Mouse (Mus musculus) testis, adult 2 months (tissue): ENCODE data around the gene Crnkl1. TPM values are rescaled to one million over a fixed set of nuclear protein-coding genes. Genes with fewer than 3 reads are reported as not detected.

Experiments used
- H3K27ac ChIP-seq: fragments of 200-500 bp; 2 replicates; pipeline ENCODE4 v1.5.1; 2012; ENCODE audit warnings: low read depth, low read length; ENCODE audit not compliant: control insufficient read depth, insufficient read depth
- H3K27me3 ChIP-seq: fragments of 200-500 bp; 2 replicates; pipeline ENCODE4 v1.6.1; 2012; ENCODE audit warnings: mild to moderate bottlenecking, low read length, moderate library complexity; ENCODE audit not compliant: control insufficient read depth, insufficient read depth
- H3K36me3 ChIP-seq: fragments of 200-500 bp; 2 replicates; pipeline ENCODE4 v1.6.1; 2012; ENCODE audit warnings: mild to moderate bottlenecking, low read length; ENCODE audit not compliant: control insufficient read depth, insufficient read depth
- H3K4me1 ChIP-seq: fragments of 200-500 bp; 2 replicates; pipeline ENCODE4 v1.6.1; 2012; ENCODE audit warnings: low read length; ENCODE audit not compliant: control insufficient read depth, insufficient read depth
- H3K4me3 ChIP-seq: fragments of 200-500 bp; 2 replicates; pipeline ENCODE4 v1.5.1; 2012; ENCODE audit warnings: low read depth, mild to moderate bottlenecking, low read length, moderate library complexity, mixed read lengths; ENCODE audit not compliant: control insufficient read depth
- CTCF ChIP-seq: fragments of 200-500 bp; IDR thresholded peaks from 2 replicates; pipeline ENCODE4 v1.5.1; 2012; ENCODE audit warnings: low read depth, mild to moderate bottlenecking, inconsistent platforms, low read length, moderate library complexity; ENCODE audit not compliant: control insufficient read depth, insufficient read depth, insufficient replicate concordance
- POLR2A ChIP-seq: fragments of 200-500 bp; IDR thresholded peaks from 2 replicates; pipeline ENCODE4 v1.6.1; 2012; ENCODE audit warnings: low read depth, mild to moderate bottlenecking, inconsistent platforms, low read length, moderate library complexity; ENCODE audit not compliant: control insufficient read depth
- polyA plus RNA-seq: library from polyadenylated mRNA; depleted of rRNA; stranded (reverse); fragments of >200 nt; gene quantifications from 2 replicates; pipeline ENCODE4 v1.2.3, GENCODE M21; 2012

Gene Crnkl1
- polyA plus RNA-seq, 1 experiment = 8.3 TPM

GRCm38 (mm10) chr2:145890571-145890970 is 44.2 kb downstream of the Crnkl1 start:
- H3K36me3 ChIP-seq = no peaks in the 10 kb centered on the region
- H3K27me3 ChIP-seq = no peaks in the 10 kb centered on the region
- H3K4me3 ChIP-seq = no peak overlapping the region
- H3K27ac ChIP-seq = no peak overlapping the region
- no peak for TF ChIP-seq POLR2A
- no peak for TF ChIP-seq CTCF
- H3K4me1 ChIP-seq = no peaks in the 10 kb centered on the region; the same call in 1 of the 2 replicates

GRCm38 (mm10) chr2:145888766-145889480 is 45.9 kb downstream of the Crnkl1 start:
- Histone ChIP-seq H3K36me3 (no peaks in the 10 kb centered on the region), H3K4me3 (no peak overlapping the region), H3K27ac (no peak overlapping the region), H3K27me3 (no peaks in the 10 kb centered on the region), H3K4me1 (peaks cover 11% of the 10 kb centered on the region)
- TF ChIP-seq CTCF = no peak
- TF ChIP-seq POLR2A = no peak

- Histone ChIP-seq H3K36me3 (no peaks in the 10 kb centered on the region), H3K4me1 (peaks cover 11% of the 10 kb centered on the region), H3K4me3 (no peak overlapping the region), H3K27me3 (no peaks in the 10 kb centered on the region), H3K27ac (peak overlapping the region; percentile 60)
- TF ChIP-seq POLR2A (no peak), CTCF (peak; percentile 51; the same call in 1 of the 2 replicates)
Observed at GRCm38 (mm10) chr2:145887937-145888765, 46.7 kb downstream of the Crnkl1 start.

- H3K36me3 ChIP-seq = no peaks in the 10 kb centered on the region
- H3K4me1 ChIP-seq = peaks cover 11% of the 10 kb centered on the region
Observed at GRCm38 (mm10) chr2:145884913-145885785, 49.7 kb downstream of the Crnkl1 start.

GRCm38 (mm10) chr2:145884036-145884912 is 50.5 kb downstream of the Crnkl1 start:
- Histone ChIP-seq H3K4me3 (no peak overlapping the region), H3K27ac (peak overlapping the region; percentile 75), H3K27me3 (no peaks in the 10 kb centered on the region), H3K36me3 (no peaks in the 10 kb centered on the region), H3K4me1 (peaks cover 11% of the 10 kb centered on the region)
- TF ChIP-seq POLR2A (no peak), CTCF (no peak)

More at GRCm38 (mm10) chr2:145884913-145885785, 49.7 kb downstream of the Crnkl1 start:
- peak overlapping the region; percentile 75 for H3K27ac ChIP-seq
- no peak overlapping the region for H3K4me3 ChIP-seq
- no peaks in the 10 kb centered on the region for H3K27me3 ChIP-seq
- TF ChIP-seq POLR2A (no peak), CTCF (no peak)

- H3K36me3 ChIP-seq = no peaks in the 10 kb centered on the region
- H3K4me3 ChIP-seq = no peak overlapping the region
- no peaks in the 10 kb centered on the region for H3K27me3 ChIP-seq
- H3K4me1 ChIP-seq = peaks cover 11% of the 10 kb centered on the region
- no peak for TF ChIP-seq POLR2A
- TF ChIP-seq CTCF = no peak
- no peak overlapping the region for H3K27ac ChIP-seq
Observed at GRCm38 (mm10) chr2:145882398-145882797, 52.4 kb downstream of the Crnkl1 start.
